Mouse (Mus musculus) adipocyte (in vitro differentiated cells): ENCODE results near the gene Gbf1.
"Not testable (repeated sequence)": the region's sequence is repeated elsewhere in the genome, so short reads cannot be mapped to it uniquely, and the experiment has no call there.

ENCODE experiments used
- DNase-seq: peaks from one replicate; pipeline ENCODE4 v3.0.0-alpha.2; 2016; ENCODE audit warnings: low spot score

The Gbf1 gene

GRCm38 (mm10) chr19:46152127-46152803, at the start of gene Gbf1:
Gbf1 (plus strand) TSS chr19:46152509.
- peak; percentile 100 for DNase-seq

GRCm38 (mm10) chr19:46103437-46104186, 48.7 kb upstream of the Gbf1 start:
- DNase-seq = peak; percentile 32

GRCm38 (mm10) chr19:46104187-46104557, 48.1 kb upstream of the Gbf1 start:
- peak; percentile 29 for DNase-seq

GRCm38 (mm10) chr19:46110214-46110613, 42.1 kb upstream of the Gbf1 start:
- no peak for DNase-seq

- no peak for DNase-seq
Observed at GRCm38 (mm10) chr19:46110781-46111180, 41.5 kb upstream of the Gbf1 start.

GRCm38 (mm10) chr19:46114617-46115016, 37.7 kb upstream of the Gbf1 start:
- no peak for DNase-seq

GRCm38 (mm10) chr19:46119458-46119857, 32.9 kb upstream of the Gbf1 start:
- DNase-seq = no peak

- no peak for DNase-seq
Observed at GRCm38 (mm10) chr19:46120872-46121271, 31.4 kb upstream of the Gbf1 start.

- no peak for DNase-seq
Observed at GRCm38 (mm10) chr19:46123876-46124275, 28.4 kb upstream of the Gbf1 start.

GRCm38 (mm10) chr19:46124651-46125050, 27.7 kb upstream of the Gbf1 start:
- DNase-seq = no peak

GRCm38 (mm10) chr19:46126301-46126700, 26.0 kb upstream of the Gbf1 start:
- DNase-seq = no peak

- DNase-seq = not testable (repeated sequence)
Observed at GRCm38 (mm10) chr19:46129737-46130136, 22.6 kb upstream of the Gbf1 start.

GRCm38 (mm10) chr19:46131283-46131682, 21.0 kb upstream of the Gbf1 start:
- DNase-seq = no peak

GRCm38 (mm10) chr19:46131694-46132525, 20.4 kb upstream of the Gbf1 start, which contains the start of gene Elovl3:
Elovl3 (plus strand) TSS chr19:46131897.
- DNase-seq = no peak

GRCm38 (mm10) chr19:46132577-46132976, 19.7 kb upstream of the Gbf1 start:
- DNase-seq = no peak

GRCm38 (mm10) chr19:46135297-46135696, 17.0 kb upstream of the Gbf1 start:
- DNase-seq = peak; percentile 90

- no peak for DNase-seq
Observed at GRCm38 (mm10) chr19:46135789-46136638, 16.3 kb upstream of the Gbf1 start.

- DNase-seq = no peak
Observed at GRCm38 (mm10) chr19:46136639-46137580, 15.4 kb upstream of the Gbf1 start.

GRCm38 (mm10) chr19:46140324-46140723, 12.0 kb upstream of the Gbf1 start:
- no peak for DNase-seq

GRCm38 (mm10) chr19:46141091-46141490, 11.2 kb upstream of the Gbf1 start:
- DNase-seq = no peak
